Mouse (Mus musculus): ENCODE measurements around the gene Plxnb2. TPM values are rescaled to one million over a fixed set of nuclear protein-coding genes. Genes with fewer than 3 reads are reported as not detected.

Plxnb2 gene
- polyA plus RNA-seq, 1 experiment, result 91.0 TPM

GRCm38 (mm10) chr15:89210915-89211715 lies 30.5 kb upstream of the Plxnb2 start, which contains the start of gene Ppp6r2:
Gene Ppp6r2 (plus strand): TSS chr15:89211553.
- TF ChIP-seq CTCF (IDR thresholded peaks at IDR 0.05; ENCODE audit: control insufficient read depth, insufficient read depth, insufficient replicate concordance, low read depth, low read length) (no peak), POLR2A (IDR thresholded peaks at IDR 0.05; ENCODE audit: control insufficient read depth, low read depth, low read length) (peak; percentile 21)
- peak within 1 kb of the TSS; percentile 91 for H3K27ac ChIP-seq (ENCODE audit: control insufficient read depth, insufficient read depth, low read depth, low read length)
- H3K4me3 ChIP-seq (ENCODE audit: control insufficient read depth, low read depth, low read length), result peak within 1 kb of the TSS; percentile 95
- no peaks in the 10 kb centered on the region for H3K27me3 ChIP-seq (ENCODE audit: control insufficient read depth, insufficient read depth, low read length)
- H3K36me3 ChIP-seq (ENCODE audit: control insufficient read depth, insufficient read depth, low read length), result no peaks in the 10 kb centered on the region
- peaks cover 3% of the 10 kb centered on the region for H3K4me1 ChIP-seq (ENCODE audit: control insufficient read depth, insufficient read depth, low read length)

- H3K4me3 ChIP-seq (ENCODE audit: control insufficient read depth, low read depth, low read length), result peak overlapping the region; percentile 64
- peak overlapping the region; percentile 41 for H3K27ac ChIP-seq (ENCODE audit: control insufficient read depth, insufficient read depth, low read depth, low read length)
- TF ChIP-seq POLR2A (IDR thresholded peaks at IDR 0.05; ENCODE audit: control insufficient read depth, low read depth, low read length), result no peak
- TF ChIP-seq CTCF (IDR thresholded peaks at IDR 0.05; ENCODE audit: control insufficient read depth, insufficient read depth, insufficient replicate concordance, low read depth, low read length), result no peak
- H3K27me3 ChIP-seq (ENCODE audit: control insufficient read depth, insufficient read depth, low read length), result no peaks in the 10 kb centered on the region
- H3K4me1 ChIP-seq (ENCODE audit: control insufficient read depth, insufficient read depth, low read length), result peaks cover 3% of the 10 kb centered on the region
- H3K36me3 ChIP-seq (ENCODE audit: control insufficient read depth, insufficient read depth, low read length), result no peaks in the 10 kb centered on the region
Observed at GRCm38 (mm10) chr15:89209886-89210761, 29.5 kb upstream of the Plxnb2 start.

- TF ChIP-seq CTCF (IDR thresholded peaks at IDR 0.05; ENCODE audit: control insufficient read depth, insufficient read depth, insufficient replicate concordance, low read depth, low read length) (no peak), POLR2A (IDR thresholded peaks at IDR 0.05; ENCODE audit: control insufficient read depth, low read depth, low read length) (no peak)
- Histone ChIP-seq H3K27ac (ENCODE audit: control insufficient read depth, insufficient read depth, low read depth, low read length) (no peak overlapping the region), H3K4me3 (ENCODE audit: control insufficient read depth, low read depth, low read length) (no peak overlapping the region), H3K36me3 (ENCODE audit: control insufficient read depth, insufficient read depth, low read length) (no peaks in the 10 kb centered on the region), H3K4me1 (ENCODE audit: control insufficient read depth, insufficient read depth, low read length) (peaks cover 3% of the 10 kb centered on the region), H3K27me3 (ENCODE audit: control insufficient read depth, insufficient read depth, low read length) (no peaks in the 10 kb centered on the region)
Observed at GRCm38 (mm10) chr15:89207457-89207856, 26.9 kb upstream of the Plxnb2 start.

- Histone ChIP-seq H3K27ac (ENCODE audit: control insufficient read depth, insufficient read depth, low read depth, low read length) (peak overlapping the region; percentile 86), H3K4me1 (ENCODE audit: control insufficient read depth, insufficient read depth, low read length) (peaks cover 12% of the 10 kb centered on the region), H3K36me3 (ENCODE audit: control insufficient read depth, insufficient read depth, low read length) (no peaks in the 10 kb centered on the region), H3K4me3 (ENCODE audit: control insufficient read depth, low read depth, low read length) (peak overlapping the region; percentile 98), H3K27me3 (ENCODE audit: control insufficient read depth, insufficient read depth, low read length) (no peaks in the 10 kb centered on the region)
- TF ChIP-seq POLR2A (IDR thresholded peaks at IDR 0.05; ENCODE audit: control insufficient read depth, low read depth, low read length) (no peak), CTCF (IDR thresholded peaks at IDR 0.05; ENCODE audit: control insufficient read depth, insufficient read depth, insufficient replicate concordance, low read depth, low read length) (no peak)
Observed at GRCm38 (mm10) chr15:89197056-89197455, 16.5 kb upstream of the Plxnb2 start.

- H3K4me1 ChIP-seq (ENCODE audit: control insufficient read depth, insufficient read depth, low read length), result peaks cover 12% of the 10 kb centered on the region
- no peaks in the 10 kb centered on the region for H3K36me3 ChIP-seq (ENCODE audit: control insufficient read depth, insufficient read depth, low read length)
- TF ChIP-seq CTCF (IDR thresholded peaks at IDR 0.05; ENCODE audit: control insufficient read depth, insufficient read depth, insufficient replicate concordance, low read depth, low read length) (peak; percentile 58; the same call in 1 of the 2 replicates), POLR2A (IDR thresholded peaks at IDR 0.05; ENCODE audit: control insufficient read depth, low read depth, low read length) (peak; percentile 58; the same call in 1 of the 2 replicates)
- H3K27ac ChIP-seq (ENCODE audit: control insufficient read depth, insufficient read depth, low read depth, low read length), result peak within 1 kb of the TSS; percentile 96
- H3K4me3 ChIP-seq (ENCODE audit: control insufficient read depth, low read depth, low read length), result peak within 1 kb of the TSS; percentile 98
- no peaks in the 10 kb centered on the region for H3K27me3 ChIP-seq (ENCODE audit: control insufficient read depth, insufficient read depth, low read length)
Observed at GRCm38 (mm10) chr15:89196313-89196706, 15.7 kb upstream of the Plxnb2 start, which contains the start of gene Dennd6b. Gene Dennd6b (minus strand): TSS chr15:89196496.

GRCm38 (mm10) chr15:89195690-89196312 lies 15.2 kb upstream of the Plxnb2 start:
- H3K27ac ChIP-seq (ENCODE audit: control insufficient read depth, insufficient read depth, low read depth, low read length), result peak overlapping the region; percentile 96
- no peaks in the 10 kb centered on the region for H3K36me3 ChIP-seq (ENCODE audit: control insufficient read depth, insufficient read depth, low read length)

More at GRCm38 (mm10) chr15:89195690-89196312, 15.2 kb upstream of the Plxnb2 start:
- Histone ChIP-seq H3K27me3 (ENCODE audit: control insufficient read depth, insufficient read depth, low read length) (no peaks in the 10 kb centered on the region), H3K4me3 (ENCODE audit: control insufficient read depth, low read depth, low read length) (peak overlapping the region; percentile 98), H3K4me1 (ENCODE audit: control insufficient read depth, insufficient read depth, low read length) (peaks cover 12% of the 10 kb centered on the region)
- peak; percentile 39 for TF ChIP-seq POLR2A (IDR thresholded peaks at IDR 0.05; ENCODE audit: control insufficient read depth, low read depth, low read length)
- no peak for TF ChIP-seq CTCF (IDR thresholded peaks at IDR 0.05; ENCODE audit: control insufficient read depth, insufficient read depth, insufficient replicate concordance, low read depth, low read length)

Measured in testis, adult 2 months (tissue).